Mouse (Mus musculus) limb, embryonic 15.5 days (tissue): ENCODE measurements around the gene Slc16a13. TPM values are rescaled to one million over a fixed set of nuclear protein-coding genes. Genes with fewer than 3 reads are reported as not detected.

ENCODE experiments used
- ATAC-seq: fragments of 200-750 bp; cut with Nextera tagmentation; 2 replicates; pipeline ENCODE4 v1.8.0; 2017; ENCODE audit warnings: low read depth, moderate TSS enrichment; ENCODE audit not compliant: insufficient number of reproducible peaks, low FRiP score, low TSS enrichment
- H3K27ac ChIP-seq: fragments of 300-500 bp; sonication (generic); 2 replicates; pipeline ENCODE4 v1.5.1; 2015; ENCODE audit warnings: moderate library complexity, mild to moderate bottlenecking, inconsistent platforms
- H3K27me3 ChIP-seq: fragments of 300-500 bp; sonication (generic); 2 replicates; pipeline ENCODE4 v1.6.1; 2015; ENCODE audit warnings: inconsistent platforms
- H3K36me3 ChIP-seq: fragments of 300-500 bp; sonication (generic); 2 replicates; pipeline ENCODE4 v1.6.1; 2015; ENCODE audit warnings: inconsistent platforms
- H3K4me1 ChIP-seq: fragments of 300-500 bp; sonication (generic); 2 replicates; pipeline ENCODE4 v1.6.1; 2015; ENCODE audit warnings: inconsistent platforms
- H3K4me2 ChIP-seq: fragments of 300-500 bp; sonication (generic); 2 replicates; pipeline ENCODE4 v1.6.1; 2015; ENCODE audit warnings: mild to moderate bottlenecking, inconsistent platforms
- H3K4me3 ChIP-seq: fragments of 300-500 bp; sonication (generic); 2 replicates; pipeline ENCODE4 v1.5.1; 2015; ENCODE audit warnings: mild to moderate bottlenecking, inconsistent platforms
- H3K9ac ChIP-seq: fragments of 300-500 bp; sonication (generic); 2 replicates; pipeline ENCODE4 v1.6.1; 2015; ENCODE audit warnings: inconsistent platforms
- H3K9me3 ChIP-seq: fragments of 300-500 bp; sonication (generic); 2 replicates; pipeline ENCODE4 v1.6.1; 2016; ENCODE audit warnings: inconsistent platforms
- WGBS: fragments of 180-500 bp; shearing (Covaris S2); methylation state at CpG from one replicate; pipeline ENCODE4 v1.1.7; 2015; 5-methylcytosine and 5-hydroxymethylcytosine counted together
- polyA plus RNA-seq: library from polyadenylated mRNA; unstranded; fragments of >200 nt; fragmentation: Nextera tagmentation; extraction: Ambion mirVana; gene quantifications from 2 replicates; pipeline ENCODE4 v1.2.1, GENCODE M21; 2015

The Slc16a13 gene
- polyA plus RNA-seq, 1 experiment from 2014 or later: 12.3 TPM

DNA sequence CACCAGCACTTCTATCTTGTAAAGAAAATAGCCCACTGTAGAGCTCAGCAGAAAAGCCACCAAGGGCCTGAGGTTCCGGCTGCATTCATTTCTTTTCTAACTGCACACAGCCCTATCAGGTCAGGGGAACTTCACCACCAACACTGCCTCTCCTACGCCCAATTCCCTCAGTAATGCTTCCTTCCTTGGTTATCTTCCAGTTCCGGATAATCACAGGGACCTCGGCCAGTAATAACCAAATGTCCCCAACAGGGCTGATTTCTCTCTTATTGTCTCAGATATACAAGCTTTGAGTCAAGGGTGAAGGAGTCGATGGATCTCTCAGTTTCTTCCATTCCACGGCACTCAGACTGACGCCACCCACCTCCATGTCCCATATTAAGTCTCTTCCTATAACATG lies 13.6 kb downstream of the Slc16a13 start:
- Histone ChIP-seq H3K9me3 (no peaks in the 10 kb centered on the region), H3K36me3 (no peaks in the 10 kb centered on the region), H3K4me3 (no peak overlapping the region), H3K27me3 (peaks cover 4% of the 10 kb centered on the region; the same call in 1 of the 2 replicates), H3K27ac (no peak overlapping the region), H3K4me1 (no peaks in the 10 kb centered on the region; the same call in 1 of the 2 replicates), H3K4me2 (no peak overlapping the region), H3K9ac (no peak overlapping the region)
- no peak for ATAC-seq
- 78% methylated on average over 7 of the region's 7 CpGs for WGBS

DNA sequence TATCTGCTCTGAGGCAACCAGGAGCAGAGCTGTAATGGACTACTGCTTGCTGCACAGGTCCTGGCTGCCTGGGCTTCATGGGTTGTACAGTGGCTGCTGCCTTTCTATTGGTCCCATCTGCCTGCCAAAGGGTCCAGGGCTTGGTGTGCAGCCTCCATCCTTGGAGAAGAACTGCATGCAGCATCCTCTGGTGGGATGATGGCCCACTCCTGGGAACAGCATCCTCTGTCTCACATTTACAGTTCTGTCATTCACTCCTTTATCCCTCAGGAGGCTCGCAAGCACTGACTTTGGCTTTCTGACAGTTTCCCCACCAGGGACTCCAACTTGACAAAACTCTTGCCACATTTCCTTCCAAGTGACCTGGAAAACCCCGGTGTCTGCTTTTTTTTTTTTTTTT lies 14.1 kb downstream of the Slc16a13 start:
- no peak overlapping the region for H3K4me2 ChIP-seq
- no peaks in the 10 kb centered on the region for H3K36me3 ChIP-seq
- H3K27me3 ChIP-seq: no peaks in the 10 kb centered on the region
- H3K9me3 ChIP-seq: no peaks in the 10 kb centered on the region
- WGBS: 78% methylated on average over 2 of the region's 2 CpGs
- ATAC-seq: no peak
- H3K4me1 ChIP-seq: no peaks in the 10 kb centered on the region; the same call in 1 of the 2 replicates
- no peak overlapping the region for H3K9ac ChIP-seq
- no peak overlapping the region for H3K4me3 ChIP-seq
- H3K27ac ChIP-seq: no peak overlapping the region

DNA sequence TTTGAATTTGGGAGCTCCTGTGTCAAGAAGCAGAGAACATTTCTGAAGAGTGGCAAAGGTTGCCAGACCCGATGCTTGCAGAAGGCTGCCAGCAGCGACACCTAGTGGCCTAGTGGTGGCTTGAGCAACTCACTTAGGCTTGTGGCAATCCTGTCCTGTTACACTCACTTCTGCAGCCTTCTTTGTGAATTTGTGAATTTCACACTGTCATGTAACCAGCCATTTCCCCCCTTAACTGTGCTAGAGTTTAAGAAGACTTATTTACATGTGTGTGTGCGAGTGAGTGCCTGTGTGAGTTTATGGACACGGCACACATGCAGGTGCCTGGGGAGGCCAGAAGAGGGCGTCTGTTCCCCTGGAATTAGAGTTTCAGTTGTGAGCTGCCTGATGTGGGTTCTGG lies 19.2 kb downstream of the Slc16a13 start:
- no peak overlapping the region for H3K4me2 ChIP-seq
- H3K9ac ChIP-seq: no peak overlapping the region
- no peaks in the 10 kb centered on the region for H3K9me3 ChIP-seq
- H3K4me1 ChIP-seq: no peaks in the 10 kb centered on the region; the same call in 1 of the 2 replicates
- H3K27ac ChIP-seq: no peak overlapping the region
- no peaks in the 10 kb centered on the region for H3K27me3 ChIP-seq
- WGBS: 31% methylated on average over 5 of the region's 5 CpGs
- H3K36me3 ChIP-seq: no peaks in the 10 kb centered on the region
- no peak overlapping the region for H3K4me3 ChIP-seq
- no peak for ATAC-seq

- Histone ChIP-seq H3K9me3 (no peaks in the 10 kb centered on the region), H3K9ac (no peak overlapping the region)
- 81% methylated on average over 5 of the region's 5 CpGs for WGBS
Measured at GRCm38 (mm10) chr11:70200036-70200608, 20.7 kb downstream of the Slc16a13 start.

DNA sequence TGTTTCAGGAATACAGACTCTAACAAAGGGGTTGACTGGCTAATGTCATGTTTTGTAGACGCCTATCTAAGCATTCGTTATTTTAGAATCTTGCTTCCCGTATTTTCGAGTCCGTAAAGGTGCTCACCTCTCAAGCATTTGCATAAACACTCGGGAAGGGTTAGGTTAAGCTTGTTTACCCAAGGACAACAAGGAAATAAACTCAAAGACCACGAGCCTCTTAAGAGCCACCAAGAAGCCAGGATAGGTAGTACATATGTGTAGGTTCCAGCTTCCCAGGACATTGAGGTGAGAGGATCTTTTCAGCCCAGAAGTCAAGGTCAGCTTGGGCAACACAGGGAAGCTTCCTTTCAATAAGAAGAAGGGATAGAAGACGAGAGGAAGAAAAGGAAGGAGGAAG lies 21.8 kb downstream of the Slc16a13 start:
- H3K4me1 ChIP-seq: no peaks in the 10 kb centered on the region
- H3K27ac ChIP-seq: no peak overlapping the region
- H3K27me3 ChIP-seq: no peaks in the 10 kb centered on the region
- WGBS: 81% methylated on average over 8 of the region's 8 CpGs
- no peak for ATAC-seq
- H3K9me3 ChIP-seq: no peaks in the 10 kb centered on the region
- no peak overlapping the region for H3K9ac ChIP-seq
- H3K4me2 ChIP-seq: no peak overlapping the region
- no peak overlapping the region for H3K4me3 ChIP-seq
- no peaks in the 10 kb centered on the region for H3K36me3 ChIP-seq

More at GRCm38 (mm10) chr11:70200036-70200608, 20.7 kb downstream of the Slc16a13 start:
- no peak for ATAC-seq
- Histone ChIP-seq H3K27ac (no peak overlapping the region), H3K4me1 (no peaks in the 10 kb centered on the region; the same call in 1 of the 2 replicates), H3K36me3 (no peaks in the 10 kb centered on the region), H3K27me3 (no peaks in the 10 kb centered on the region), H3K4me3 (no peak overlapping the region), H3K4me2 (no peak overlapping the region)

DNA sequence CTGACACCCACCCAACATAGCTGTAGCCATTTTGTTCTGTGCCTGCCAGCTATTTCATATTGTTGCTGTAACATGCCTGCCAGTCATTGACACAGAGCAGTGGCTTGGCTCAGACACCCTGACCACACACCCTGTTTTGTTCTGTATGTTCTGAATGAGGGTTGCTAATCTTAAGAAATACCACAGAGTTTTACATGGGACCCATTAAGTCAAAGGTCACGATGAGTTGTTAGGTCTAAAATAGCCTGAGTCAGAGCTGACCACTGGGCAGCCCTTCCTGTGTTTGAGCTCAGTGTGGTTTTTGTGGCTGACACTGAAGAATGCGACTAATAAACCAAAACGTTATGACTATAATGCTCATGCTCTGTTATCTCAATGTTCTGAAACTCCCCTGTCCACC lies 22.5 kb downstream of the Slc16a13 start:
- no peak overlapping the region for H3K4me2 ChIP-seq
- no peaks in the 10 kb centered on the region for H3K9me3 ChIP-seq
- no peak overlapping the region for H3K9ac ChIP-seq
- 83% methylated on average over 3 of the region's 3 CpGs for WGBS
- no peak overlapping the region for H3K4me3 ChIP-seq
- no peaks in the 10 kb centered on the region for H3K36me3 ChIP-seq
- H3K27ac ChIP-seq: no peak overlapping the region
- H3K4me1 ChIP-seq: no peaks in the 10 kb centered on the region
- no peaks in the 10 kb centered on the region for H3K27me3 ChIP-seq
- no peak for ATAC-seq

GRCm38 (mm10) chr11:70193354-70194285 lies 27.2 kb downstream of the Slc16a13 start:
- no peaks in the 10 kb centered on the region for H3K9me3 ChIP-seq
- no peaks in the 10 kb centered on the region for H3K36me3 ChIP-seq

DNA sequence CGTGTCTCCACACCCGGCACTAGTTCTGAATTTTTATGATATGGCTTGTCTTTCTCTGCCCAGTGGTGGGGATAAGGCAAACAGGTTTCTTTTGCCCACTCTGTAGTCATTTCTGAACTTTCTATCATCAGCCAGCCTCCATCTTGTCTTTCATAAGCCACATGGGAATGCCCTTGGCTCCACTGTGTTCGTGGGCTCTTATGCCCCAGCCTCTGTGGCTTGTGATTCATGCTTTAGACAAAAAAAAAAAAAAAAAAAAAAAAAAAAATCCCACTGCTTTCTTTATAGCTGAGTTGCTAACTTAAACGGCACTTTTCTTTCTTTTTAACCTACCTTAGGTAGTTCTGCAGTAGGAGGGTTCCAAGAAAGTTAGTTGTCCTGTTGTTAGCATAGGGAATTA lies 28.7 kb downstream of the Slc16a13 start:
- WGBS: 58% methylated on average over 4 of the region's 4 CpGs
- no peak overlapping the region for H3K4me3 ChIP-seq
- H3K4me2 ChIP-seq: no peak overlapping the region
- no peaks in the 10 kb centered on the region for H3K9me3 ChIP-seq
- no peak overlapping the region for H3K9ac ChIP-seq
- H3K4me1 ChIP-seq: no peaks in the 10 kb centered on the region
- H3K27me3 ChIP-seq: no peaks in the 10 kb centered on the region
- no peaks in the 10 kb centered on the region for H3K36me3 ChIP-seq
- ATAC-seq: no peak
- no peak overlapping the region for H3K27ac ChIP-seq

More at GRCm38 (mm10) chr11:70193354-70194285, 27.2 kb downstream of the Slc16a13 start:
- H3K9ac ChIP-seq: no peak overlapping the region
- no peak overlapping the region for H3K4me3 ChIP-seq
- no peaks in the 10 kb centered on the region for H3K4me1 ChIP-seq
- WGBS: 45% methylated on average over 11 of the region's 11 CpGs
- no peak overlapping the region for H3K4me2 ChIP-seq
- H3K27me3 ChIP-seq: no peaks in the 10 kb centered on the region
- ATAC-seq: no peak
- no peak overlapping the region for H3K27ac ChIP-seq

- H3K27me3 ChIP-seq: no peaks in the 10 kb centered on the region
- H3K4me2 ChIP-seq: no peak overlapping the region
- H3K27ac ChIP-seq: no peak overlapping the region
- WGBS: 69% methylated on average over 6 of the region's 6 CpGs
- ATAC-seq: no peak
- H3K4me3 ChIP-seq: no peak overlapping the region
- H3K9ac ChIP-seq: no peak overlapping the region
- peaks cover 3% of the 10 kb centered on the region; the same call in 1 of the 2 replicates for H3K4me1 ChIP-seq
- H3K9me3 ChIP-seq: no peaks in the 10 kb centered on the region
- H3K36me3 ChIP-seq: no peaks in the 10 kb centered on the region
Measured at GRCm38 (mm10) chr11:70191188-70191587, 29.7 kb downstream of the Slc16a13 start.

GRCm38 (mm10) chr11:70189319-70190134 lies 31.3 kb downstream of the Slc16a13 start:
- ATAC-seq: no peak
- no peaks in the 10 kb centered on the region for H3K36me3 ChIP-seq
- no peak overlapping the region for H3K4me2 ChIP-seq
- no peaks in the 10 kb centered on the region for H3K9me3 ChIP-seq
- H3K27me3 ChIP-seq: no peaks in the 10 kb centered on the region
- H3K4me1 ChIP-seq: peaks cover 3% of the 10 kb centered on the region; the same call in 1 of the 2 replicates
- 82% methylated on average over 28 of the region's 28 CpGs for WGBS
- no peak overlapping the region for H3K4me3 ChIP-seq
- H3K9ac ChIP-seq: no peak overlapping the region
- no peak overlapping the region for H3K27ac ChIP-seq

DNA sequence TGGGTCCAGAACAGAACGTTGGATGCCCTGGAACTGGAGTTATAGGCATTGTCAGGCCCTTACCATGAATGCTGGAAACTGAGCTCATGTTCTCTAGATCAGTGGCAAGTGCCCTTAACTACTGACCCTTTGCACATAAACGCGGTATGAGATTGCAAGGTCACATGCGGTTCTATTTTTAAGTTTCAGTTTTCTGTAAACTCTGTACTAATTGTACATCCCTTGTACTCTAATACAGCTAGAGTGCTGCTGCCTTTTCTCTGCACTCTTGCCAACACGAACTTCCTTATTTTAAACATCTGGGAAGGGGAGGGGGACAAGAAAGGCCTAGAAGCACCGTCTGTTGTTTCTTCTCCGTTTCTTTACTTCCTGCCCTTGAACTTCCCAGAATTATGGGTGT lies 35.7 kb downstream of the Slc16a13 start:
- no peak overlapping the region for H3K4me3 ChIP-seq
- no peak for ATAC-seq
- no peak overlapping the region for H3K4me2 ChIP-seq
- WGBS: 66% methylated on average over 7 of the region's 7 CpGs
- H3K27ac ChIP-seq: no peak overlapping the region
- H3K9ac ChIP-seq: no peak overlapping the region
- H3K4me1 ChIP-seq: peaks cover 3% of the 10 kb centered on the region; the same call in 1 of the 2 replicates
- H3K36me3 ChIP-seq: no peaks in the 10 kb centered on the region
- H3K27me3 ChIP-seq: no peaks in the 10 kb centered on the region
- H3K9me3 ChIP-seq: no peaks in the 10 kb centered on the region
